In the genomic region with DNA sequence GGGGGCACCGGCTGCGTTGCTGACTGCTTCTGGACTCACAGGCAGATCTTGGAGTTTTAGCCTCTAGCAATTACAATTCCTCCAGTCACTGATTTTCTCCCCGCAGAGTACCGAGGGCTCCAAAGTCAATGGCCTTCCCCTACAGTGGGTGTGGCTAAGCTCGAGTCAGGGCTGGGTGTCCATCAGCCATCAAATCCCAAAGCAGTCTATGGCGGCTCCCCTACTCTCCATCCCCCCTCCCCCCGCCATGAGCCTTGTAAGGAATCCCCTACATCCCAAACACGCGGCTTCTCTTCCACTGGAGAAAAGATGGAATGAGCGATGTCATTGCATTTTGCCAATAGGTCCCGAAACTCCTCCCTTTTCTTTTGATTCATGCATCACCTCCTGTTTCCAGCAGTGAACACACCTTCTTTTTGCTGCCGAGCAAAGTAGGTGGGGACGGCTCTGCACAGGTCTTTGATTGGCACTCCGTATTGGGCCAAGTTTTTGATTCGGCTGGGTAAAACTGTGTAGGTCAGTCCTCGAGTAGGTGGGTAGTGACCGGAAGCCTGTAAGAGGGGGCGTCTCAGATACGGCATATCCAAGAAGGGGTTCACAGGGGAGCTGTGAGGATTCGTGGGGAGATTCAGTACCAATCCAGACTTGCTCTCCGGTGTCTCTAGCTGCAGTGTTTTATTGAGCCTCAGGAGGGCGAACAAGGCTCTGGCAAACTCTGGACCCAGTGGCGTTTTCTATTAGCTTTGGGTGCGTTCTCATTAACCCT, we compare ENCODE assay signal across 9 mouse cellular contexts. TPM values are rescaled to one million over a fixed set of nuclear protein-coding genes. Genes with fewer than 3 reads are reported as not detected.
DNase-seq lines count a peak whose midpoint lies in the region; ATAC-seq and TF ChIP-seq lines count a peak whose summit lies in the region.
"Had no signal": no experiment of that assay in that cellular context is flagged by ENCODE, and none has a peak within 500 bp of the region (broad histone marks: within the 10 kb centered on the region; RNA-seq: fewer than 3 reads in every experiment).

No protein-coding gene starts in this region.

- H3K9me3 ChIP-seq in hindbrain, embryonic 15.5 days, result no peaks in the 10 kb centered on the region
- no peaks in the 10 kb centered on the region for H3K9me3 ChIP-seq in liver, embryonic 16.5 days (replicated peaks; ENCODE audit: control insufficient read depth, low read length)

- H3K36me3 ChIP-seq in hindbrain, embryonic 15.5 days, result no peaks in the 10 kb centered on the region
- no peaks in the 10 kb centered on the region for H3K36me3 ChIP-seq in liver, embryonic 16.5 days (ENCODE audit: control insufficient read depth, insufficient read depth)

- no peak for DNase-seq in cerebellum, adult 2 months
- DNase-seq in cerebellum, adult 11 months, result no peak
- DNase-seq in B cell, adult 2 months, result peak; percentile 17 to 28
- peak; percentile 34 for DNase-seq in embryo, embryonic 9.5 days (ENCODE audit: extremely low spot score)
- DNase-seq in retina, postnatal 1 day, result peak; percentile 50
- DNase-seq in gastrocnemius, postnatal 4 days (ENCODE audit: low spot score in 2 of 2), result no peak

- peak overlapping the region; percentile 67 for H3K4me2 ChIP-seq in hindbrain, embryonic 15.5 days
- peak overlapping the region; percentile 39 for H3K4me2 ChIP-seq in liver, embryonic 16.5 days (ENCODE audit: low read depth, low read length)

- H3K27me3 ChIP-seq in cerebellum, adult 2 months (ENCODE audit: control insufficient read depth, insufficient read depth, low read length), result no peaks in the 10 kb centered on the region; the same call in 1 of the 2 replicates
- no peaks in the 10 kb centered on the region for H3K27me3 ChIP-seq in hindbrain, embryonic 15.5 days
- H3K27me3 ChIP-seq in liver, embryonic 16.5 days (ENCODE audit: control insufficient read depth, insufficient read depth, low read depth, low read length), result peaks cover 5% of the 10 kb centered on the region; the same call in 1 of the 2 replicates

- H3K4me3 ChIP-seq in cerebellum, adult 2 months (replicated peaks; ENCODE audit: insufficient read depth, low read depth, low read length), result peak overlapping the region; percentile 11
- peak overlapping the region; percentile 39 for H3K4me3 ChIP-seq in hindbrain, embryonic 15.5 days
- 0 out of 2 replicates have a peak overlapping the region, but pooled peaks have one; percentile 11 for H3K4me3 ChIP-seq in liver, embryonic 16.5 days (ENCODE audit: low read depth, low read length)

- WGBS in cerebellum, adult 2 months, result 6% methylated on average over 24 of the region's 24 CpGs
- WGBS in hindbrain, embryonic 15.5 days, result 9% methylated on average over 24 of the region's 24 CpGs
- 12% methylated on average over 24 of the region's 24 CpGs for WGBS in liver, embryonic 16.5 days (ENCODE audit: insufficient replicate concordance)

- H3K9ac ChIP-seq in hindbrain, embryonic 15.5 days, result peak overlapping the region; percentile 35; the same call in 1 of the 2 replicates
- H3K9ac ChIP-seq in liver, embryonic 16.5 days (ENCODE audit: low read depth, low read length), result no peak overlapping the region

- no peak overlapping the region for H3K27ac ChIP-seq in cerebellum, adult 2 months (ENCODE audit: insufficient read depth, low read length)
- no peak overlapping the region for H3K27ac ChIP-seq in hindbrain, embryonic 15.5 days (replicated peaks)
- H3K27ac ChIP-seq in liver, embryonic 16.5 days (ENCODE audit: low read length), result no peak overlapping the region

- H3K4me1 ChIP-seq in cerebellum, adult 2 months (ENCODE audit: control insufficient read depth, insufficient read depth, low read length), result no peaks in the 10 kb centered on the region
- H3K4me1 ChIP-seq in hindbrain, embryonic 15.5 days (replicated peaks), result no peaks in the 10 kb centered on the region
- H3K4me1 ChIP-seq in liver, embryonic 16.5 days (ENCODE audit: control insufficient read depth, low read depth, low read length), result peaks cover 5% of the 10 kb centered on the region

- ATAC-seq in hindbrain, embryonic 15.5 days (ENCODE audit: low FRiP score, low read depth), result peak; percentile 47; the same call in 1 of the 2 replicates
- no peak for ATAC-seq in liver, embryonic 16.5 days (ENCODE audit: low read depth)

- TF ChIP-seq CTCF in cerebellum, adult 2 months (IDR thresholded peaks at IDR 0.05; ENCODE audit: borderline replicate concordance, insufficient read depth, low read depth, low read length), result peak; percentile 33; the same call in 1 of the 2 replicates

- TF ChIP-seq POLR2A in cerebellum, adult 2 months (IDR thresholded peaks at IDR 0.05; ENCODE audit: borderline replicate concordance, insufficient read depth, low read length), result no peak

RNA-seq across cellular contexts. Expression of a gene that starts 4.6 kb away (rescaled TPM):
- 19.9 and 25.1 TPM in 2 replicates for polyA plus RNA-seq in cerebellum, adult 2 months (2012; rRNA removed)
- 0.41 and 1.0 TPM in 2 replicates for polyA plus RNA-seq in hindbrain, embryonic 15.5 days (2015; fragmentation: Nextera tagmentation; extraction: Ambion mirVana)
- not detected in 2 replicates for polyA plus RNA-seq in liver, embryonic 16.5 days (2015; fragmentation: Nextera tagmentation; extraction: Ambion mirVana)
- 1 to 10 TPM; 1.5 to 3.1 TPM for total RNA-seq in gastrocnemius, postnatal 4 days (2021)

RNA-seq across cellular contexts. Expression of a gene that starts 11.0 kb away (rescaled TPM):
- not detected in 2 replicates for polyA plus RNA-seq in cerebellum, adult 2 months (2012; rRNA removed)
- not detected in 2 replicates for polyA plus RNA-seq in hindbrain, embryonic 15.5 days (2015; fragmentation: Nextera tagmentation; extraction: Ambion mirVana)
- not detected in 2 replicates for polyA plus RNA-seq in liver, embryonic 16.5 days (2015; fragmentation: Nextera tagmentation; extraction: Ambion mirVana)
- not detected for total RNA-seq in gastrocnemius, postnatal 4 days (2021)
- total RNA-seq: heart, adult 18-20 months had no signal

RNA-seq across cellular contexts. Expression of a gene that starts 33.4 kb away (rescaled TPM):
- 0.08 and 0.13 TPM in 2 replicates for polyA plus RNA-seq in cerebellum, adult 2 months (2012; rRNA removed)
- not detected in 2 replicates for polyA plus RNA-seq in hindbrain, embryonic 15.5 days (2015; fragmentation: Nextera tagmentation; extraction: Ambion mirVana)
- polyA plus RNA-seq in liver, embryonic 16.5 days (2015; fragmentation: Nextera tagmentation; extraction: Ambion mirVana), result not detected in 2 replicates
- not detected for total RNA-seq in gastrocnemius, postnatal 4 days (2021)
- total RNA-seq: heart, adult 18-20 months had no signal

RNA-seq across cellular contexts. Expression of a gene that starts 44.7 kb away (rescaled TPM):
- not detected in 2 replicates for polyA plus RNA-seq in cerebellum, adult 2 months (2012; rRNA removed)
- polyA plus RNA-seq in hindbrain, embryonic 15.5 days (2015; fragmentation: Nextera tagmentation; extraction: Ambion mirVana), result not detected in 2 replicates
- polyA plus RNA-seq in liver, embryonic 16.5 days (2015; fragmentation: Nextera tagmentation; extraction: Ambion mirVana), result 0.15 TPM in 2 replicates
- total RNA-seq in gastrocnemius, postnatal 4 days (2021), result not detected

RNA-seq across cellular contexts. Expression of a gene that starts 48.5 kb away (rescaled TPM):
- 8.0 and 8.1 TPM in 2 replicates for polyA plus RNA-seq in cerebellum, adult 2 months (2012; rRNA removed)
- 4.7 and 5.2 TPM in 2 replicates for polyA plus RNA-seq in hindbrain, embryonic 15.5 days (2015; fragmentation: Nextera tagmentation; extraction: Ambion mirVana)
- polyA plus RNA-seq in liver, embryonic 16.5 days (2015; fragmentation: Nextera tagmentation; extraction: Ambion mirVana), result 0.36 and 0.54 TPM in 2 replicates
- total RNA-seq in gastrocnemius, postnatal 4 days (2021), result 100 to 1,000 TPM in 1 of 2 experiments, 10 to 100 TPM in 1; 88.0 to 109 TPM

Comparison
In these comparisons a context has a peak if more than half of its experiments do, and no peak if none do; other contexts are left out.
1. DNase-seq: peak in B cell, adult 2 months (2 of 2), embryo, embryonic 9.5 days (single experiment) and retina, postnatal 1 day (single experiment); none in cerebellum, adult 2 months (0 of 2), cerebellum, adult 11 months (single experiment) and gastrocnemius, postnatal 4 days (0 of 2).
2. RNA of a gene that starts 4.6 kb away (polyA plus RNA-seq): 19.9 to 25.1 TPM in cerebellum, adult 2 months; 0.41 to 1.0 TPM in hindbrain, embryonic 15.5 days and not detected in liver, embryonic 16.5 days; every median in the first group is over 10 times any median in the second.
3. Peak in every context shown above with its lines, with median percentiles within 50 percentile points of each other: H3K4me3 ChIP-seq.